Mouse (Mus musculus): ENCODE measurements at regions not wholly inside any gene's neighbourhood (a gene's known extent, or its start where the extent isn't known, plus 50 kb on each side); places are given as distances from the start of the nearest gene placed in this dataset.

GRCm38 (mm10) chr3:78782766-78783165, 503.6 kb downstream of the Rapgef2 start:
- TF ChIP-seq POLR2A (IDR thresholded peaks at IDR 0.05; ENCODE audit: low read depth, low read length) (no peak), CTCF (conservative IDR thresholded peaks at IDR 0.05; ENCODE audit: insufficient read depth, insufficient read length, low read depth, low read length) (no peak)
